Mouse (Mus musculus) layer of hippocampus, adult 11-12 months (tissue): Measurements from ENCODE around the gene Snta1.

Experiments used
- DNase-seq: peaks from one replicate; pipeline ENCODE4 v3.0.0; 2022; ENCODE audit warnings: low spot score

Snta1 gene

DNA sequence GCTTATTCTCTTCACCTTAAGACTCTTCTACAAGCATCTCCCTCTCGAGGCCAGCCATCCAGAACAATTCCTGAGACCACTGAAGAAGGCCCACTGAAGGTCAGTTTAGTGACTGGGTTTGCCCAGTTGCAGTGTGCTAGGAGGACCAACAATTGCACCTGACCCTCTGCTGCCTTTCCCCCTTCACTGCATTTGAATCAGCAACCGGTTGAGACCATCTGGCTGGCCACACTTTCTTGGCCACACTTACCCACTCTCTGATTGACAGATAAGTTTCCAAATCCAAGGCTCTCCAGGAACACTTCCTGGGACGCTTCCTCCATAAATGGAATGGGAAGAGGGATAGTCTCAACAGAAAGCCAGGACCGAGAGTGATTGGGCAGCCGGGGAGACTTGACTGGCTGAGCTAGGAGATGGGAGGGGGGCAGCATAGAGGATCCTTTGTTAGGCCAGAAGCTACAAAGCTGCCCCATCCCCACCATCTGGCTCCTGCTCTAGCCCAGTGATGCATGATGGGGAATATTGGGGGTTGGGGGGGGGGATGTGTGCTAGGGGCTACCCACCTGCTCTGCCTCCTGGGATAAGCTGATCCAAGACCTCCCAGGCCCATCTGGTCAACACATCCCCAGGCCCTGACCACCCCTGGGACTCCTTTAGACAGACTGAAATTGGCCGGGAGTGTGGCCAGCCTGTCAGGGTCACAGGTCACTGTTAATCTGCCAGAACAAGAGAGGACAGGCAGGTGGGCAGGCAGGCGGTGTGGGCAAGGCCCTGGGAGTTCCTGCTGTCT is 13.2 kb upstream of the Snta1 start:
- peak; percentile 53 for DNase-seq

DNA sequence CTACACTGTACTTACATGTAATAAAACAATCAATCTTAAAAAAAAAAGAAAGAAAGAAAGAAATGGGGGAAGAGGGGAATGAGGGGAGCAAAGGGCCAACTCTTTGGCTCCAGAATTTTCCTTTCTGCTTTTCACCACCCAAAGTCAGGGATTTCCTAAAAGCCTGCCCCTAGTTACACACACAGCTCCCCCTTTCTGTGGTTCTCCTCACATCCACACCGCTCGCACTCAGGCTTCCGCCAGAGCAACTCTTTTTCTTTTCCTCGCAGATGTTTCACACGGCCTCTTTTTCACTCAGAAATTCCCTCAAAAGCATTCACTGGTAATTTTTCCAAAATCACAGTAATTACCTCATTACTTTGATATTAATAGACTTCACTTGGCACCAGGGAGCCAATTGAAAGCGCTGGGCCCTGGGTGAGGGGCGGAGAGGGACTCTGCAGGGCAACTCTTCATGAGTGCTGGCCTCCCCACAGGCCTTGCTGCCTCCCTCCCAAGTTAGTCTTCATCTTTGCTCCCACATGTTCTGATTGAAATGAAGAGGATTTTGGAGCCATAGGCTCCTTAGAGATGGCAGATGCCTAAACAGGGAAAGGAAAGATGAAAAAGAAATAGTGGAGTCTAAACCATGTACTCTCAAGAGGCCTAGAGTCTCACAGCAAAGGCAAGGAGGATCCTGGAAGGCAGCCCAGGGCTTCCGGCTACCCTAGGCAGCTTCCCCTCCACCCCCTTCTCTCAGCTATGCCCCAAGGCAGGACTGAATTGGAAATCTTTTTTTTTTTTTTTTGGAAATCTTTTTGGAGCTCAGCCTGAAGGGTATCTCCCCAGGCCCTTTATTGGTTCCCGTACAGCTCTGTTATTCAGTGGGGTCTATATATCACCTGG is 12.0 kb upstream of the Snta1 start:
- no peak for DNase-seq

GRCm38 (mm10) chr2:154418001-154418400 is 10.1 kb upstream of the Snta1 start:
- DNase-seq, result no peak

DNA sequence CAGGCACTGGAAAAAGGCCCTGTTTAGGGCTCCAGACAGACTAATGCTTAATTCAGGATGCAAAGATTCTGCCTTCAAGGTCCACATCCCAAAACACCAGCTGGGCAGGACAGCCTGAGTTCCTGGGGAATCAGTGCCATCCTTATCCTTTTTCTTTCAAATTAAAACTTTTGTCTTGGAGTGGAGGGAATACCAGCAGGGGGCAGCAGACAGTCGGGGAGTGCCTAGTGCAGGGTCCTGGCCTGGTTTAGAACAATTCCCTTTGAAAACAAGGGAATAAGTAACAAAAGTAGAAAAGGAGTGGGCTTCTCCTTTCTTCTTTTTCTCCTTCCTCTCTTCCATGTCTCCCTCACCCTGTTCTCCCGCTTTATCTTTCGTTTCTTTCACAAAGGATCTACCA is 9.2 kb upstream of the Snta1 start:
- DNase-seq, result peak; percentile 76

- DNase-seq, result peak; percentile 69
These were observed 4.2 kb upstream of the Snta1 start for GRCm38 (mm10) chr2:154412018-154412666.

GRCm38 (mm10) chr2:154410355-154410754 is 2.5 kb upstream of the Snta1 start:
- DNase-seq, result peak; percentile 56

DNA sequence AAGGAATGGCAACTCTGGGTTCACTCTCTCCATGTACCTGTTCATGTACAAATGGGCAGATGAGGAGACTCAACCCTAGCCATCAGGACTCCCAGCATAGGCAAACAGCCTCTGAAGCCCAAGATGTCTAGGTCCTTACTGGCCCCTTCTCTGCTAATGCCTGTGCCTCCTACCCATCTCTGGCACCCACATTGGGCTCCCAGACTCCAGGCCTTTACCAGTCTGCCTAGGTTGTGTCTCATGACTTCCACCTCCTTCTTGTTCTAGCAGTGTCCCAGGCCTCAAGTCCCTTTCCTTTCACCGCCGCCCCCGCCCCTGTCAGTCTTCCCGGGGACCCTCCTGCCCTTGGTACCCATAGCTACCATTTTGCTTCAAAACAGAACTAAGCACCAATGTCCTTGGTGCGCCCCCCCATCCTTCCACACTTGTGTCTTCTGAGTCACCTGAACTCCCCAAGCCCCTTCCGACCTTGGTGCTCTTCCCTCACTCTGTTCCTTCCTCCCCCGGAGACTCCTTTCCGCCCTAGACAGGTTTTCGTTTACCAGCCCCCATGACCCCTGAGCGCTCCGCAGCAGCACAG is 746 bp downstream of the Snta1 start:
- no peak for DNase-seq

- DNase-seq, result no peak
These were observed 2.4 kb downstream of the Snta1 start for GRCm38 (mm10) chr2:154405447-154405994.

DNA sequence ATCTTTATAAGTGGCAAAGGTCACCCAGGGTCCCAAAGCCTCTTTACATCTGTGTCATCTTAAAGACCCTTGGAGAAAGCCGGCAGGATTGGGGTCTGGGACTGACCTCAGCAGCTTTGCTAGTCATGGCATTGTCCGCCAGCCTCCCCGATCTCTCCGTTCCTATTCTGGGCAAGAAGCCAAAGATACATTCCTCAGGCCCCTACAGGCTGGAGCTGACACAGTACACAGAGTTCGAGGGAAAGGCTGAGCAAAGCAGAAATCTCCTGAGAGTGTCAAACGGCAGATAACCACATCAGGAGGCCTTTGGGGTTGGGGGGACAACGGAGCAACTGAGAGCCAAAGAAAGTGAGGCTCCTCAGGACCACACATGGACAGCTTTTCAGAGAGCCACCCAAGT is 5.1 kb downstream of the Snta1 start:
- no peak for DNase-seq

DNA sequence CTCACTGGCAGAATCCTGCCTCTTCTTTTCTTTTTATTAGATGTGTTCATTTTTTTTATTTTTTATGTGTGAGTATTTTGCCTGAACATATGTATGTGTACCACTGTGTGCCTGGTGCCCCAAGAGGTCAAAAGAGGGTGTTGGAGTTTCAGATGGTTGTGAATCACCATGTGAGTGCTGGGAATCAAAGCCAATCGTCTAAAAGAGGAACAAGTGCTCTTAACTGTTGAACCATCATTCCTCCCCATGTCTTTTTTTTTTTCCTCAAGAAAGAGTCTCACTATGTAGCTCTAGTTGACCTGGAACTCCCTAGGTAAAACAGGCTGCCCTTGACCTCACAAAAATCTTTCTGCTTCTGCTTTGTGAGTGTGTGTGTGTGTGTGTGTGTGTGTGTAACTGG is 5.9 kb downstream of the Snta1 start:
- no peak for DNase-seq

GRCm38 (mm10) chr2:154399325-154399724 is 8.6 kb downstream of the Snta1 start:
- DNase-seq, result peak; percentile 50

- DNase-seq, result no peak
These were observed 9.6 kb downstream of the Snta1 start for GRCm38 (mm10) chr2:154398267-154398666.

GRCm38 (mm10) chr2:154396529-154396928 is 11.4 kb downstream of the Snta1 start:
- no peak for DNase-seq

DNA sequence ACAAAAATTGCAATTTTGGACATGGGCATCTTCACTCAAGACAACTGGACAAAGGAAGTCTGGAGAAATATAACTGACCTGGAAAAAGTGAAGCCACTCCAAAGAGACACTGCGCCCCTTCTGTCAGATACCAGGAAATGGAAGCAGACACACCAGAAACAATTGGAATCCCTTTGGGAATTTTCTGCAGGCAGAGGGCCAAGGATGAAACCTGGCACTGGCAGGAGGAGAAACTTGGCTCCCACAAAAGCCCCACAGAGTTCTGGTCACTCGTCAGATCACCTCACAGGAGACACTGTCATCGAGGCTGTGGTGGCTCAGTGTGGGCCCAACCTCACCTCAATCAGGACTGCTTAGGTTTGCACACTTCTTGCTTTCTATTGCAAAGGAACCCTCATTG is 13.3 kb downstream of the Snta1 start:
- DNase-seq, result no peak

- peak; percentile 59 for DNase-seq
These were observed 17.5 kb downstream of the Snta1 start for GRCm38 (mm10) chr2:154390180-154390964.

DNA sequence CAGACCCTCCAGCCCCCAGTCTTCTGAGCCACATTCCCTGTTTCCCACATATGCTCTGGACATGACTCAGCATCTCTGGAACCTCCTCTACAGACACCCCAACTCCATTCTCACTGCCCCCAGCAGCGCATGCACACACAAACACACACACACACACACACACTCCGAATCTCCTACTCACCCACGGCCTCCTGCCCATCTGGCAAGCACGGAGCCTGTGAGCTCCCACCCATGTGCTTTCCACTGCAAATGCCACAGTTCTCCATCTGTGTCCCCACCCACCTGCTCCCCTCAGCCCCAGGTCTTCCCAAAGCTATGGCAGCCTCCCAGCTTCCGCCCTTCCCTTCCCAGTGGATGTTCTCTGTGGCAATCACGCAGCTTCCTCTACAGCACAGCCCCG is 28.8 kb downstream of the Snta1 start:
- peak; percentile 91 for DNase-seq

- peak; percentile 49 for DNase-seq
These were observed 32.9 kb downstream of the Snta1 start for GRCm38 (mm10) chr2:154374807-154375601.

- peak; percentile 73 for DNase-seq
These were observed 33.8 kb downstream of the Snta1 start for GRCm38 (mm10) chr2:154373961-154374632.

DNA sequence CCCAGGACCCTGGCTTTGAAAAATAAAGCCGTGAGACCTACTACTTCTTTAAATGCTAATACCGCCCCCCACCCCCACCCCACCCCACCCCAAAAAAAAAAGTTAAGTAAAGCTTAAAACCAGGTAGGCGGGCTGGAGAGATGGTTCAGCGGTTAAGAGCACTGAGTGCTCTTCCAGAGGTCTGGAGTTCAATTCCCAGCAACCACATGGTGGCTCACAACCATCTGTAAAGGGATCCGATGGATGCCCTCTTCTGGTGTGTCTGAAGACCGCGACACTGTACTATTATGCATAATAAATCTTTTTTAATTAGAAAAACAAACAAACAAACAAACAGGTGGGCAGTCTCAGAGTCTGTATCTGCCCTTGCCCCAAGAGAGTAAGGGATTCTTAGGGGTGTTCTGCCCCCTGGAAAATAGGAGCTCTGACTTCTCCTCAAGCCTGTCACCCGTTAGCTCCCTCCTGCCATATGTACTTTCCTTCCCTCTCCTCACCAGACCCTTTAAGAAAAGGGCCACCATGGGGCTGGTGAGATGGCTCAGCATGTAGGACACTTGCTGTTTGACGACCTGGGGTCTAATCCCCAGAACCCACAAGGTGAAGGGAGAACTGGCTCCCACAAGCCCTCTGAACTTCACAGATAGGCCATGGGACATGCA is 34.9 kb downstream of the Snta1 start, which contains the start of gene Cdk5rap1:
Gene Cdk5rap1, minus strand, starts transcription at position 169 of the 659 bp plus-strand sequence.
- DNase-seq, result no peak
